Mouse (Mus musculus): ENCODE data around the gene Ppp3ca. TPM values are rescaled to one million over a fixed set of nuclear protein-coding genes. Genes with fewer than 3 reads are reported as not detected.

Ppp3ca gene
- polyA plus RNA-seq, 2 experiments: 31.5 to 74.8 TPM

DNA sequence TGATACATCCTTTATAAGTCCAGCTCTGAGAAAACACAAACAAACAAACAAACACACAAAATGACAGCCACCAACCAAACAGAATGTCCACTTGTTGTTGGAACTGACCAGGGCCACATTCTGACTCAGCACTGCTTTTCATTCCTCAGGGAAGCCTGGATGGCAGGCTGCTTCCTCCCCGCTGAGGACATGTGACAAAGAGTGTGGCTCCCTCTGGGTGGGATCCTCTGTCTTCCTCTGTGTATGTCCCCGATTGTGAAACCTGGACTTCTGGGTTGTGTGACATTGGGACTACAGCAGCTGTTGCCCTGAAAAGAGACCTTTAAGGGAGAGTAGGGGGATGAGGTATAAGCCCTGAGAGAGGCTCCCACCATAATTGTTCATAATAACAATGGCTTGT lies 80.0 kb downstream of the Ppp3ca start:
- TF ChIP-seq POLR2A (IDR thresholded peaks at IDR 0.05; ENCODE audit: borderline replicate concordance, extremely low read depth, insufficient read depth, insufficient read length): no peak
- no peak for DNase-seq (ENCODE audit: low spot score)
- ATAC-seq (ENCODE audit: low FRiP score, low read depth): no peak
- H3K9ac ChIP-seq (ENCODE audit: low read depth, low read length, severe bottlenecking): no peak overlapping the region
- 81% methylated on average over 2 of the region's 2 CpGs for WGBS
- H3K4me3 ChIP-seq (replicated peaks; ENCODE audit: low read length): no peak overlapping the region
- H3K4me1 ChIP-seq (ENCODE audit: control insufficient read depth, insufficient read depth, low read length): peaks cover 8% of the 10 kb centered on the region
- H3K4me2 ChIP-seq (replicated peaks; ENCODE audit: low read depth, low read length, severe bottlenecking): no peak overlapping the region
- no peaks in the 10 kb centered on the region for H3K36me3 ChIP-seq (ENCODE audit: control insufficient read depth, insufficient read depth, low read length)
- no peaks in the 10 kb centered on the region for H3K9me3 ChIP-seq (ENCODE audit: control insufficient read depth, low read length)
- H3K27me3 ChIP-seq (ENCODE audit: control insufficient read depth, insufficient read depth, low read length): no peaks in the 10 kb centered on the region
- H3K27ac ChIP-seq (replicated peaks; ENCODE audit: low read depth, low read length): no peak overlapping the region

DNA sequence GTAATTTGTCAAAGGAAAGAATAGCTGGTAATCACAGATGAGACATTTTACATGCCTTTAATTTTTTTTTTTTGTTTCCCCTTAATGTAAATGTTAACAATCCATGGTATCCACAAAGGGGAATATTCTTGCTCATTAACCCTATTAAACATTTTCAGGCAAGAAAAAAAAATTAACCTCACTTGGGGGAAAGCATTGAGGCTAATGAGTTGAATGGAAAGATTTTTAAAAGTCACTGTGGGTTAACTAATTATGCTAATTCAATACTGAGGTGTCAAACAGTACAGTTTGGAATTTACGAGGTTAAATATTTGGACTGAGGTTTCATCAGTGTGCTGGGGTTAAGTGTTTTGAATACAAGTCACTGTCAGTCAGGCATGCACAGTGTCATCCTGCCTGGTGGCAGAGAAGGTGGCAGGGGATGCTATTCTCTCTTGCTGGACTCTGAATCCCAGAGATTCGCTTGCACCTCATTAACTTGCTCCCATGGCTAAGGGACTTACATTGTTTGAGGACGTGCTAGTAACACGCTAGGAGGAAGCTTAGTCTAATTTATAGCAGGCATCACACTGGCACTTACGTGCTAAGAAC lies 82.3 kb downstream of the Ppp3ca start:
- Histone ChIP-seq H3K9ac (ENCODE audit: low read depth, low read length, severe bottlenecking) (no peak overlapping the region), H3K9me3 (ENCODE audit: control insufficient read depth, low read length) (no peaks in the 10 kb centered on the region), H3K36me3 (ENCODE audit: control insufficient read depth, insufficient read depth, low read length) (no peaks in the 10 kb centered on the region), H3K4me2 (replicated peaks; ENCODE audit: low read depth, low read length, severe bottlenecking) (no peak overlapping the region), H3K27me3 (ENCODE audit: control insufficient read depth, insufficient read depth, low read length) (no peaks in the 10 kb centered on the region), H3K27ac (replicated peaks; ENCODE audit: low read depth, low read length) (no peak overlapping the region), H3K4me1 (ENCODE audit: control insufficient read depth, insufficient read depth, low read length) (peaks cover 8% of the 10 kb centered on the region), H3K4me3 (replicated peaks; ENCODE audit: low read length) (no peak overlapping the region)
- TF ChIP-seq POLR2A (IDR thresholded peaks at IDR 0.05; ENCODE audit: borderline replicate concordance, extremely low read depth, insufficient read depth, insufficient read length): no peak
- DNase-seq (ENCODE audit: low spot score) (no peak), ATAC-seq (ENCODE audit: low FRiP score, low read depth) (no peak)
- WGBS: 29% methylated on average over 5 of the region's 5 CpGs

DNA sequence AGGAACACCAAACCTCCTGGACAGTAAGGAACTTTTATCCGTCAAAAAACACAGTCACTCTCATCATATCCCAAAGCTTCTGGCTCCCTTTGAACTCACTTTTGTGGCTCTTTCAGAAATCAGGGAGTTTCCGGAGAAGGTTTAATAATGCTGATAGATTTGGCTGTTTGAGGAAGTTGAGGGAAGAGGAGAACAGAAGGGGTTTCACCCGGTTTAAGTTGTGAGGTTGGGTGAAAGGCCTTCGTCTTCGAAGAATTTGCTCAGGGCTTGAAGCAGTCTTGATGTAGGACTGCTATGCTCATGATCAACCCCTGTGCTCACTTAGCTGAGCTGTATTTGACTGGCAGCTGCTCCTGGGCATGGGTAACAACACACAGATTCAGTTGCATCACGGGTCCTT lies 86.2 kb downstream of the Ppp3ca start:
- Histone ChIP-seq H3K27ac (replicated peaks; ENCODE audit: low read depth, low read length) (no peak overlapping the region), H3K4me2 (replicated peaks; ENCODE audit: low read depth, low read length, severe bottlenecking) (no peak overlapping the region), H3K36me3 (ENCODE audit: control insufficient read depth, insufficient read depth, low read length) (no peaks in the 10 kb centered on the region), H3K9ac (ENCODE audit: low read depth, low read length, severe bottlenecking) (no peak overlapping the region), H3K9me3 (ENCODE audit: control insufficient read depth, low read length) (no peaks in the 10 kb centered on the region), H3K4me1 (ENCODE audit: control insufficient read depth, insufficient read depth, low read length) (peaks cover 6% of the 10 kb centered on the region), H3K4me3 (replicated peaks; ENCODE audit: low read length) (no peak overlapping the region), H3K27me3 (ENCODE audit: control insufficient read depth, insufficient read depth, low read length) (no peaks in the 10 kb centered on the region)
- WGBS: 88% methylated on average over 6 of the region's 6 CpGs
- no peak for TF ChIP-seq POLR2A (IDR thresholded peaks at IDR 0.05; ENCODE audit: borderline replicate concordance, extremely low read depth, insufficient read depth, insufficient read length)
- DNase-seq (ENCODE audit: low spot score) (no peak), ATAC-seq (ENCODE audit: low FRiP score, low read depth) (no peak)

DNA sequence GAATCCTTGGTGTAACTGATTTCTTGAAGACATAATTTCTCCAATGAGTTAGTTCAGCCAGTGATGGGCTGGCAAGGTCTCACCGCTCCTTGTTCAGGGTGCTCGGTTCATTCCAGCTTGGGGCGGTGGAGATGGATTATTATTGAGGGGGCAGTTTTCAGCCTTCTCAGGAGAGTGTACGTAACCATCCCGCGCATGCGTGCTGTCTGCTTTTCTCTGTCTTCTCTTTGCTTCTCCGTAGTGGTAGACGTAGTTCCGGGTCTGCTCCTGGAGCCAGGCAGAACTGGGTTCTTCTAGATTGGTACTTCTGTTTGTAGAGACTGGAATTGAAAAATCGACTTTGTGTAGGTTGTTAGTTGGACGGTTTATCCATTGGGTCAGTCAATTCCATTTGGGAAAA lies 89.5 kb downstream of the Ppp3ca start:
- Histone ChIP-seq H3K9ac (ENCODE audit: low read depth, low read length, severe bottlenecking) (no peak overlapping the region), H3K27me3 (ENCODE audit: control insufficient read depth, insufficient read depth, low read length) (no peaks in the 10 kb centered on the region), H3K4me2 (replicated peaks; ENCODE audit: low read depth, low read length, severe bottlenecking) (no peak overlapping the region), H3K4me1 (ENCODE audit: control insufficient read depth, insufficient read depth, low read length) (peaks cover 12% of the 10 kb centered on the region), H3K4me3 (replicated peaks; ENCODE audit: low read length) (no peak overlapping the region), H3K9me3 (ENCODE audit: control insufficient read depth, low read length) (no peaks in the 10 kb centered on the region), H3K27ac (replicated peaks; ENCODE audit: low read depth, low read length) (no peak overlapping the region), H3K36me3 (ENCODE audit: control insufficient read depth, insufficient read depth, low read length) (no peaks in the 10 kb centered on the region)
- ATAC-seq (ENCODE audit: low FRiP score, low read depth): no peak
- WGBS: 95% methylated on average over 12 of the region's 12 CpGs
- DNase-seq (ENCODE audit: low spot score): no peak
- TF ChIP-seq POLR2A (IDR thresholded peaks at IDR 0.05; ENCODE audit: borderline replicate concordance, extremely low read depth, insufficient read depth, insufficient read length): no peak

DNA sequence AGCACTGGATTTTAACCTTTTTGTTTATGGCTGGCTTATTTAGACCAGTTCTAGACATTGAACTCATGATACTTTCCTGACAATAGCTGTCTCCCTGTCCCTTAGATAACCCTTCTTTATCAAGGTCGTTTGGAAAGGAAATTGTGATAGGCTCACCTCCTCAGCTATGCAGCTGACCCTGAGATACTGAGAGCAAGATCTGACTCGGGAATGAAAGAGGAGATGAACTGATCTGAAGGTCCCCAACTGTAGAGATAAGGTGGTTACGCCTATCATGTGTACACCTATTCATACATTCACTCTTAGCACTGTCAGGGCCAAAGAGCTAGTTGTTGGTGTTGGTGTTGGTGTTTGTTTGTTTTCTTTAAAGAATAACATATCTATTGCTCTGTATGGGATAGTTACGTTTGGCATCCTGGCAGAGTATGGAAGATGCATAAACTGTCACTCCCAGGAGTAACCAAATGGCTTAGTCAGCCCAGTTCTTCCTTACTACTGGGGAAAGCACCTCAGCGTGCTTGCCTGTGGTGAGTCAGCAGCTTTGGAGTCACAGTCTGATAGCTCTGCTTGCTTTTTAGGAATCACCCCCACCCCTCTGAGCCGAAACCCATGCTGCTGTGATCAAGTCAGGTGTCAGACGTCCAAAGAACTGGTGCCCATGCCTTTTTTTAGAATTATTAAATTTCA lies 91.5 kb downstream of the Ppp3ca start:
- WGBS: 70% methylated on average over 7 of the region's 7 CpGs
- no peak for TF ChIP-seq POLR2A (IDR thresholded peaks at IDR 0.05; ENCODE audit: borderline replicate concordance, extremely low read depth, insufficient read depth, insufficient read length)
- no peak overlapping the region for H3K27ac ChIP-seq (replicated peaks; ENCODE audit: low read depth, low read length)
- ATAC-seq (ENCODE audit: low FRiP score, low read depth): no peak
- H3K9ac ChIP-seq (ENCODE audit: low read depth, low read length, severe bottlenecking): no peak overlapping the region
- H3K36me3 ChIP-seq (ENCODE audit: control insufficient read depth, insufficient read depth, low read length): no peaks in the 10 kb centered on the region
- H3K4me2 ChIP-seq (replicated peaks; ENCODE audit: low read depth, low read length, severe bottlenecking): no peak overlapping the region
- peaks cover 16% of the 10 kb centered on the region for H3K4me1 ChIP-seq (ENCODE audit: control insufficient read depth, insufficient read depth, low read length)
- no peak for DNase-seq (ENCODE audit: low spot score)
- no peak overlapping the region for H3K4me3 ChIP-seq (replicated peaks; ENCODE audit: low read length)
- H3K9me3 ChIP-seq (ENCODE audit: control insufficient read depth, low read length): no peaks in the 10 kb centered on the region
- no peaks in the 10 kb centered on the region for H3K27me3 ChIP-seq (ENCODE audit: control insufficient read depth, insufficient read depth, low read length)

Data from limb, embryonic 14.5 days (tissue).